Mouse (Mus musculus) monocyte, adult 2 months (primary cell): Measurements from ENCODE around the gene Abtb2.

Experiments used
- DNase-seq, 2 experiments: peaks; one replicate each; pipeline ENCODE4 v3.0.0; 2022; ENCODE audit warnings: low spot score in 2 of 2, low read depth in 1 of 2

Abtb2 gene

DNA sequence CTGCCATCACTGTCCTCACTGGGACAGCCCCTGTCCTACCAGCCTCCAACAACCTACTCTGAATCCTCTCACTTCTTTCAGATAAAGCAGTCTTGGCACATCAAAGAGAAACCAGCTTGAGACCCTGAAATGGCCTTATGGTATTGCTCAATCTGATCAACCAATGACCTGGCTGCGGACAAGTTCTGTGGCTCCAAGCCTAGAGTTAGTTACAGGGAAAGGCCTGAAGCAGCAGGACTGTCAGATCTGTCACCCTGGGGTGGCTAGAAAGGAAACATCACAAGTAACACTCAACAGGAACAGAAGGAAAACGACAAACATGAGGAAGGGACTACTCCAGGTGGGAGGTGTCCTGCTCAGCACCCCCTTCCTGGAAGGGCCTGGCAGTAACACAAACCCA lies 158.4 kb downstream of the Abtb2 start:
- DNase-seq = no peak

DNA sequence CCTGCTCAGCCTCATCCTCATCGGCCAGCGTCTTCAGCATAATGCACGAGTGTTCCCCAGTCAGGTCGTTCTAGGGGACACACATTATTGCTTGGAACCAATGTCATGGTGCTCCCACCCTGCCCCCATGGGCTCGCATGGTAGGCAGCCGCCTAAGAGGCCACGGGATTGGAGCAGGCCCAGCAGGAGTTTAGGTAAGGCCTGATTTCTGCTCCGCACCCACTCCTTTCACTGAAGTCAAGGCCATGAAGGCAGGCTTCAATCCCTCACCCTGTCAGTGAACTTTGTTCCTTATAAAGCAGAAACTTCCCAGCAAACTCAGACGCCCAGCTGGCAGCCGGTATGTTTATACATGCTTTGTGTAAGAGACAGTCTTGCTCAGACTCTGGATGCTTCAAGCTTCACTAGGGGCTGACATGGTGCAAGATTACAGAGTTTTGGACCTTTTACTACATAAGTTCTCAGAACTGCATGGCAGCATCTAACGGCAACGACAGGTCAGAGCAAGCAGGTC lies 162.0 kb downstream of the Abtb2 start:
- no peak for DNase-seq

DNA sequence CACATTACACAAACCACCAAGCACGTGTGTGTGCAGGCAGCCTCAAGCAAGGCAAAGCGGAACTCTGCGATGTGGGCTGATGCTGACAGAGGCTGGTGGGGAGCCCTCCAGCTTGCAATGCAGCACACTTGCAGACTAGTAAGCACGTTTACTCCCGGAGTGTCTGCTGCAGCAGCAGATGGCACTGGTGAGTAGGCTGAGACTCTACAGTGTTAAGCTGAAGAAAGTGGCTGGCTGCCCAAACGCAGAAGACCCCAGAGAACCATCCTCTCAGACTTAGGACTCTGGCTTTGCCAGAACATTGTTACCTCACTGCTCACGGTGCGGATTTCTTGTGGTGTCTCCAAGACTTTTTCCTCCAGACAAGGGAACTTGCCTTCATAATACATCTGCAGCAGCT lies 164.9 kb downstream of the Abtb2 start:
- no peak for DNase-seq

DNA sequence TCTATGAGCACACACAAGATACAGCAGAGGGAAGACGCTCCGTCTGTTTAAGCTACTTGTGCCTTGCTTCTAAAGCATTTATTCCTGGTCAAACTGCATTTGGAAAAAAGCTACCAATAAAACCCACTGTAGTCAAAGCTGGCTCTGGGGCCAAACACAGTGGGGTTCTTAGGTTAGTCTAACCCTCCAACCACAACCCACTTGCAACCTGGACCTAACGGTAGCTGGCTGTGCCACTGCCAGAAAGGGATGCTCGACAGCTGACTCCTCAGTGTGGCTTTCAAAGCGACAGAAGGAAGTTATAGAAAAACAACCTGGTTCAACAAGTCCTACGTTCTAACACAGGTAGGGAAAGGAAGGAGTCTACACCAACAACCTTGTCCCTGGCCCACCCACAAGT lies 165.3 kb downstream of the Abtb2 start:
- DNase-seq = no peak

DNA sequence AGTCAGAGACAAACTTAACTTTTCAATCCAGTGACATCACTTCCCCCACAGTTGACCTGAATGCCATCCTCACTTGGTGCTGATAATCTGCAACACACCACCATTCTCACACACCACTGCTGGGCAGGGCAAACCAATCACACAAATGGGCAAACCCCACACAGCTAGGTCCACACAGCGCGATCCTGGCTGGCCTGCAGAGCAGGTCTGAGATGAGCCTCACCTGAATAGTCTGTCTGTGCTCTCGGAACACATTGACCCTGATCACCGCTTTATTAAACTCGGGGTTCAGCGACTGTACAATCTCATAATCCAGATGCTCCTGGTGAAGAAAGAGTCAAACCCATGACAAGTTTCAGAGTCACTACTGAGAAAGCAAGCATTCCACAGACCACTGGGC lies 176.7 kb downstream of the Abtb2 start:
- DNase-seq = no peak

DNA sequence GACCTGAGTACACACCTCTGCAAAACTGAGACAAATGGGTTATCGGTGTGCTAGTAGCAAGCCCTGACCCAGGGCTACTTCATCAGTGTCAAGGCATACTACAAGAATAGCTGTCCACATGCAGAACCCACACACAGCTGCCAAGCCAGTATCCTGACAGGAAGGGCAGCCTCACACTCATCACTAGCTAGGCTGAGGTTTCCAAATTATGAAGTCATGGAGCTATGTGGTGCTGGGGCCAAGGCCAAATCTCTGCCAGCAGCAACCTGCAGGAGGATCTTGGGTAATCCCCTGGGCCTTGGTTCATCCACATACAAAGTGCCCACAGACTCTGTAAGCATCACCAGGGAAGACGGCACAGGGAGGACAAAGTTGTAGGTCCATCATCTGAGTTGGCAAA lies 177.4 kb downstream of the Abtb2 start:
- no peak for DNase-seq

DNA sequence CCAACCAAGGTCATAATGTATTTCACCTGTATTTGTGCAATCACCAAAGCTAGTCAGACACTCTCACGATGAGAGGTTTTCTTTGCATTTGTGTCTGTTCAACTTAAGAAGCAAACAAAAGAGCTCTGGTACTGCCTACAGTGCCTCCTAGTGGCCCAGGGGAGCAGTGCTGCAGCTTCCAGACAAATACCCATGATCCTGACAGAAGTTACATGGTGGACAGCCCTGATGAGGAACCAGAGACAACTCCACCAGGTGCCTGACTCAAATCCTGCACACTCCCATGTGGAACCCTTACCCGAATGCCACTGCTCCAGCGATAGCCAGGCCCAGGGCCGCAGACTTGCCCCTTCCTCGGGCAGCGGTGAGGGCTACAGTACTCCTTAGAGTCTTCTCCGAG lies 177.9 kb downstream of the Abtb2 start:
- DNase-seq = peak in 1 of 2 experiments; percentile 38

DNA sequence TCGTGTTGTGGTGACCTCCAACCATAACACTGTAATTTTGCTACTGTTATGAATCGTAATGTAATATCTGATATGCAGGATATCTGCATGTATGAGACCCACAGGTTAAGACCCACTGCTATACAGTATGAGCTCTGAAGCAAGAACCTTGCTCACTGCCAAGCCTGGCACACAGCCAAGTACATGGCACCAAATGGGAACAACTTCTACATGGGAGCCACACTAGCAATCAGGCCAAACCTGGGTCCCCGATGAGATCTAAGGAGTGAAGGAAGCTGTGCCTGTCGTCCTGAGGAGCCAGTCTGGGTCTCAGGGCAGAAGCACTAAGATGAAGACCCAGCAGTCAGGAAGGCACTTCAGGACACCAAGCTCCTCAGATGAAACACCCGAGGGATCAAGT lies 179.4 kb downstream of the Abtb2 start:
- no peak for DNase-seq

DNA sequence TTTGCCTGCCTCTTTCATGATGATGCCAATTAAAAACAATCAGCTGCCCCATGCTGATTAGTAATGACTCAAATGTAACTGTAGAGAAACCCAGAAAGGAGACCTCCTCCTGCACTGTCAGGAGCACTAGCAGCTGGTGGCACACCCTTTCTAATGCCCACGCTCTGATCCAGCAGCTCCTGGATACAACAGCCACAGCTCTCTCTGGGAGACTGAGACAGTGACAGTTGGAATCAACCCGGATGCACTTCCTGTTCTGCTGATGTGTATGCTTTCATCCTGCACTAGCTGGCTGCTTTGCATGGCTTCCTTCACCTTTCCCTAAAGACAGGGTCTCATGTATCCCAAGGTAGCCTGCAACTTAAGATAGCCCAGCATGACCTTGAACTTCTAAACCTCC lies 180.0 kb downstream of the Abtb2 start:
- no peak for DNase-seq

DNA sequence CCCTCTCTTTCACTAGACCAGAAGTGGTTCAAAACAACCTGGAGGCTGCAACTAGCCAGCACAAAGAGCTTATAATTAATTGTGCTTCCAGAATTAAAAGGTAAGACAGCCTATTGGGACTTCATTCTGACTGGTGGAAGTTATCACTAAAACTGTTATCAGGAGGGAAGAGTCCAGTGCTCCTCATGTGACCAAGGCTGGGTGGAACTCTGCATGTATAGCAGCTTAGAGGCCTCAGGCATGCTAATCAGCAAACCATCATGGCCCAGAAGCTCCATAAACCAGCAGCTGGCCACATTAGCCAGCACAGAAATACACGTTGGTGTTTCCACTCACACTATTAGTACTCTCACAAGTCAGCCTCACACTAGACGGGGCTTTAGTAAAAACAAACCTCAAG lies 180.7 kb downstream of the Abtb2 start:
- DNase-seq = no peak

DNA sequence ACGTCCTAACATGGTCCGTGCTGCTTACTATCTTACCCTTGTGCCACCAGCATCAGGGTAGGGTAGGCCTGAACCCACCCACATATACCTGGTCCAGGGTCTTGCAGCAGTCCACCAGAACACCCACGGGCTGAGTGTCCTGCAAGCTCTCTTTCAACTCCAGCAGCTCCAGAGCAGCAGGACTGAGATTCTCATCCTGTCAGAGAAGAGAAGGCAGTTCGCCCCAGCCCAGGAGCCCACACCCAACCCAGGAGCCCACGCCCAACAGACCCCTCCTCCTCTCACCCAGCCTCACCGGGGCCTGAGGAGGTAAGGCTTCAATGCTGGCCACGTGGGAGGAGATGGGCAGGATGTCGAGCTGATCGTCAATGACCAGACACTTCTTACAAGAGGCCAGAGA lies 181.8 kb downstream of the Abtb2 start:
- no peak for DNase-seq

DNA sequence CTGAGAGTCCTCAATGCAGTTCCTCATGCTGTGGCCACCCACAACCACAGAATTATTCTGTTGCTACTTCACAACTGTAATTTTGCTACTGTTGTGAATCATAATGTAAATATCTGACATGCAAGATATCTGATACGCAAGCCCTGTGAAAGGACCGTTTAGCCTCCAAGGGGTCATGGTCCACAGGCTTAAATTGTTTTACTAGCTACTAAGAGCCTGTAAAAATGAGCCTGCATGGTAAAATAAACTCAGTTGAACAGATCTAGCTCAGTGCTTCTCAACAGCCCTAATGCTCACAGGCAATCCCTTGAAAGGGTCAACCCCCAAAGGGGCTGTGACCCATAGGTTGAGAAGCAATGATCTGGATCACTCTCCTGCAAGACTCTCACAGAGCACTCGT lies 183.0 kb downstream of the Abtb2 start:
- DNase-seq = no peak

DNA sequence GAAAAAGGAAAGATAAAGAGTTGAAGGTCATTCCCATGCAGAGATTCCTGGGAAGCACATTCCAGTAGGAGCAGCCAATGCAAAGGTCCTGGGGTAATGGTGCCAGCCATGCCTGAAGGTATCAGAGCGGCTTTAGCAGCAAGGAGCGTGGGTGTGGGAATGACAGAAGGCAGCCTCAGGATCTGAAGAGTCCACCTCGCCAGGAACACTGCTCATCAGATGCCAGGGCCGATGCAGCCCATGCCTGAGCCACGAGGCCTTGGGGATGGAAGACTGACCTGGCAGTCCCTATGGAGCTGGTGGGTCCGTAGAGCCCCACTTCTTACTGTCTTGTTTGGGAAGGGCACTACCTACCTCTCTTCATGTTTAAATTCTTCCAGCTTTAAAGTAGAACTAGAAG lies 185.7 kb downstream of the Abtb2 start:
- DNase-seq = no peak

DNA sequence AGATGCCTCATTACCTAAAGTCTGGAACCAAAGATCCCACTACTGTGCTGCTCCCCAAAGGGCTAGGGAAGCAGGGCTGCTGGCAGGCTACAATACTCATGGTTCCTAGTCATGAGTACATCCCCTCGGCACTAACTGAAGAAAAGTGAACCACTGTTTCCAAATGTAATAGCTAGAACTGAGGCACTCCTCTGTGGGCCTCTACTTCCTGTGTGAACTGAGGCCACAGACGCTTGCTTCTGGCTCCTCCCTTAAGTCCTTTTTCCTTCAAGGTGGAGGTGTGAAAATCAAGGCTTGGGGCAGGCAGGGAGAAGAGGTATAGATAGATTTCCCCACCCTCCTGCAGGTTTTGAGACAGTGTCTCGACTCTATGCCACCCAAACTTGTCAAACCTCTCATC lies 188.5 kb downstream of the Abtb2 start:
- no peak for DNase-seq

DNA sequence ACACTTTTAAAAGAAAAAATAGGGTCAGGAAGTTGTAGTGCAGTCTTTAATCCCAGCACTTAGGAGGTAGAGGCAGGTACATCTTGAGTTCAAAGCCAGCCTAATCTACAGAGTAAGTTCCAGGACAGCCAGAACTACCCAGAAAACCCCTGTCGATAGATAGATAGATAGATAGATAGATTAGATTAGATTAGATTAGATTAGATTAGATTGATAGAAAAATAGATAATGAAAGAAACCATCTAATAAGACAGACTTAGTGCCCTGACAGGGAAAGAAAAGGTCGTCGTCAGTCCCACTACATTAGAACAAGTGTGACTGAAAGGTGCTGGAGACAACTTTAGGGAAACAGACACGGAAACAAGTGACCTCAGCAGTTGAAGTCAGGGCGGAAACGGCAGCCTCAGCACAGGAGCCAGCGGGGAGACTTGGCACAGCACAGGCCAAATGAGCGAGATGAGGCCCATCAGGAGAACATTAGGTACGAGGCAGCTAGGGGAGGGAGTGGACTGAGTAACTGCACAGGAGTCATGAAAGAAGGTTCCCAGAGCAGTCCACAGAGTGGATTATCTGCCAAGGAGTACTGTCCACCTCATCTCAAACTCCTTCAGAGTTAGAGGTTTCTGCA lies 189.5 kb downstream of the Abtb2 start:
- no peak for DNase-seq

DNA sequence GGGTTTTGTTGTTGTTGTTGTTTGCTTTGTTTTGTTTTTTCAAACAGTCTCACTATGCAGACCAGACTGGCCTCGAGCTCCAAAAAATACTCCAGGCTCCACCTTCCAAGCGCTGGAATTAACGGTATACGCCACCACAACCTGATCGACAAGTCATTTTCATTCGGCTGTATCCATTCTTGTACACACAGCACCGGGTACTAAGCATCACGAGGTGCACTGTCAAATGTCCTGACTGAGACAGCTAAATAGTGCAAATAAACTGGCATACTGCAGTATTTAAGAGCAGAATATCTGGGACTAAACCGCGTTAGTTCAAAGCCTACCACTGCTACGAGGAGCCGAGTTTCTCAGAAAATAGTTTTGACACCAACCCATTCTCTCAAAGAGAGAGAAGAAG lies 194.3 kb downstream of the Abtb2 start:
- no peak for DNase-seq

DNA sequence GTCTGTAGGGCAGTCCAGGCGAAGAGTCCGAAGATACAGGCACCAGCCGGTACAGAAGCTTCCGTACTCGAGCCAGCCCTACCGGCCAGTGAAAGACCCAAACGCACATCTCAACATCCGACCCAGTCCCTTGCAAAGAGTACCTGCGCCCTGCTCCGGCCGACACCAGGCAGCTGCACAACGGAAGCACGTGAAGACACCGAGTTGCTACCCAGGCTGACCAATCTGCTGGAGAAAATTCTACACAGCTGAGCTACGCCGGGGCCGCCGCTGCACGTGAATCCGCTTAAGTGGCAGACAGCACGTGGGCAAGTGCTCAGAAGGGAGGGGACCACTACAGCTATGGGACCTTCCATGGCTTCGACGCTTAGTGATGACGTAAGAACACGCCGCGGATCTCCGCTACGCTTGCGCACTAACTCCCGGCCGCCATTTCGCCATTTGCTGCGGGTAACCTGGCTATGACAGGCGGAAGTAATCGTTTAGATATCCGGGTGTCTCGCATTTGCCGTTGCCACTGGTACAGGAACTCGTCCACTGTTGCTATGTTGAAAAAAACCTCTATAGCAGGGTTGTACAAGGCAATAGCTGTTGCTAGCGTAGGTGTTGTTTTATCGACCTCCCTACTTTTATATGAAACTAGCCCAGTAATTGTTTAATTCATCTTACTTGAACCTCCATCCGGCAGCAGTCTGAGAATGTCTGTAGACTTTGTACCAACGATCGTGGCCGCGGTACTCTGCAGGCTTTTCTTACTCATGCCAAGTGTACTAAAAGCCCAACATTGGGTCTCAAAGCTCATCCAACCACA lies 195.0 kb downstream of the Abtb2 start, which contains the start of gene Nat10:
Gene Nat10, minus strand, starts transcription at position 365 of the 811 bp plus-strand sequence.
- peak; percentile 96 to 98 for DNase-seq

DNA sequence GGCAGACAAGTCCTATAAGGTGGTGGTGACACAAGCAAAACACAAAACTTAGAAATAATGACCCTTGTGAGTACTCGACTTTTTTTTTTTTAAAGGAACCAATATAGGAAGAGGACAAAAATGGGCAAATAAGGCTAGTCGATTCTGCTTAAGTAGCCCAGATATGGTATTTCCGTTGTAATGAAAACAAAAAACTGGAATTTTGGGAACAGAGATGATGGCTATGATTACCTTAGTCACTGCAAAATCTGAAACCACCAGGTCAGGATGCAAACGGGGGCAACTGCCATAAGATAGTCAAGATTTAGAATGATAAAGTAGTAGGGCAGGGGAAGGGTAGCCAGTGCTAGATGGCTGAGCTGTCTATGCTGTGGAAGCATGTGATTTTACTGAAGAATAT lies 195.9 kb downstream of the Abtb2 start:
- DNase-seq = no peak

DNA sequence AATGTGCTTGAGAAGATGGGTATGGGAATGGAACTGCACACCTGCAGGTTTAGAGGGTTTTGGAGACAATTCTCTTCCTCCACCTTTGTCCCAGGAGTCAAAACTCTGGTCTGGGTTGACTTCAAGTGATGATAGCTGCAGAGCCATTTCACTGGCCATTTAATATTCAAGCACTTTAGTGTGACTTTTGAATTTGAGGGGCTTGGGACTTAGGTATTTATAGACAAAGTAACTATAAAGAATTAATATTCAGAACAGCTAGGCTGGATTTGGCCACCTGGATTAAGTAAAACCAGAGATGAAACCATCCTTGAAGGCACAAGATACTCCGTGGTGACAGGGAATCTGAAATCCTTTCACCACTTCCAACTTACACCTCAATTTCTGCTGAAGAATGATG lies 196.4 kb downstream of the Abtb2 start:
- DNase-seq = no peak
